Mouse (Mus musculus): Measurements from ENCODE around the gene Carmil1.

Carmil1 gene

DNA sequence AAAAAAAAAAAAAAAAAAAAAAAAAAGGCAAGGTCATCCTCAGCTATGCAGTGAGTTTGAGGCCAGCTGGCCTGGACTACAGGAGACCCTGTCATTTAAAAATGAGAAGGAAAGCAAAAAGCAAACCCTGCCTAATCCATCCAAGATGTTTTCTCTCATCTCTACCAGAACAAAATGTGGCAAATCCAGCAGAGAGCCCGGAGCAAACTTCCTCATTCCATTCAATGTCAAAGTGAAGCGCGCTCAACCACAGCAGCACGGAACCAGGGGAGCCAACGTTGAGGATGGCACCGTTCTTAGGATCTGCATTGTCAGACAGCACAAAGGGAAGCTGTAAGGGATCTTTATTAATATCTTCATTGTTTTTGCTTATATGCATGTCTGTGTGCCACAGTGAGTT, 22.8 kb downstream of the Carmil1 start:
- DNase-seq, result no peak

DNA sequence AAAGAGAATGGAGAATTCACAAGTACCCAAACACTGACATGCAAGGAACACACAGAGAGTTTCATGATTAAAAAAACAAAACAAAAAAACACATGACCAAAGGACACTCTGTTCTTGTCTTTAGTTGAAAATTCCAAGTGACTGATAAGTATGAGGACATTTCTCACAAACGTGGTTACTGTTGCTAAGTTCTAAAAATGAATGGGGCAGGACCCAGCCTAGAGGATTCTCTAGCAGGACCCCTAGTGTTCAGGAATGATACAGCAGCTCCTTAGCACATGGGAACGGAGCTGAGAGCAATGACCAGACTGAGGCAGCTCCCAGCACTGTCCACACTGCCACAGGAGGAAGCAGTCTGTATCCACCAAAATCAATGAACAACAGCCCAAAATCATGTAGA, 26.6 kb downstream of the Carmil1 start:
- peak; percentile 55 for DNase-seq

DNA sequence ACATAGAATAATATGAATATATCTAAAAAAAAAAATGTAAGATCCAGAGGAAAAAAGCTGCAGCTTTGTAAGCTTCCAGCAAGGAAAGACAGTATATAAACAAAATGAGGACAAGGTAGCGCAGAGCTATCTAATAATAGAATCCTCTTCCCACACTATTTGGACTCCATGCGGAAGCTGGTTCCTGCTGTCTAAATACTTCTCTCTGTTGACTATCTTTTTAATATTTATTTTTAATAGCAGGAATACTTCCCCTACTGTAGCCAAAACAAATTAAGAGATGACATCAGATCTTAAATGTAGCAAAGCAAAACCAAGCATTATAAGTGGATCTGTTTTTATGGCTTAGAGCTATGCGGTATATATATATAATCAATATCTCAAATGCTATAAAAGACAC, 27.0 kb downstream of the Carmil1 start:
- DNase-seq, result no peak

DNA sequence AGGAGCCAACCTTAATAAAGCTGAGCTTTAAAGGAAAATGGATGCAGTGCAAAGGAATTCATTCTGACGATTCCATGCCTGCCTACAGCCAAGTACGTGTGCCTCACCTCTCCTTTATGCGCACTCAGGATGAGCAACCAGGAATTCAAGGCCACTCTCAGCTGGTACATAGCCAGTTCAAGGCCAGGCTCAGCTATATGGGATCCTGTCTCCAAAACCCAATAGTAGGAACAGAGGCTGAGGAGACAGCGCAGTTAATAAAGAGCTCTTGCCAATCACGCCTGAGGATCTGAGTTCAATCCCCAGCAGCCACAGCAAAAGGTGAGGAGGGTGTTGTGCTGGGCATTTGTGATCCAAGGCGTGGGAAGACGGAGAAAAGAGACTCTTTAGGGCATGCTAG, 29.4 kb downstream of the Carmil1 start:
- DNase-seq, result no peak

DNA sequence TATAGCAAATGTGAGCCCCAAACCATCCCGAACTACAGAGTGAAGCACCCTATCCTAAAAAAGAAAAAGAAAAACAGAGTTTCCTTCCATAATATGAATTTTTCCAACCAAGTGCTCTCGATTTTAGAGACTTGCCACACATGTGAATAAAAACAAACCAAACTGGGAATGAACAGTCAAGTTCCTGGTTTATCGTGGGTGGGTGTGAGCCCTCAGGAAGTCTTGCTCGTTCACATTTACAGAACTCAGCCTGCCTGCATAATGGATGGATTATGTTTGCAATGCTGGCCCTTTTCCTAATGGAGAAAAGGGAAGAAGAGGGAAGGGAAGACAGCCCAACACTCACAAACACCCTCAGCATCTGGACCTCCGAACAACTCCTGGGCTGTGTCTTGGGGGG, 32.7 kb downstream of the Carmil1 start:
- DNase-seq, result no peak

DNA sequence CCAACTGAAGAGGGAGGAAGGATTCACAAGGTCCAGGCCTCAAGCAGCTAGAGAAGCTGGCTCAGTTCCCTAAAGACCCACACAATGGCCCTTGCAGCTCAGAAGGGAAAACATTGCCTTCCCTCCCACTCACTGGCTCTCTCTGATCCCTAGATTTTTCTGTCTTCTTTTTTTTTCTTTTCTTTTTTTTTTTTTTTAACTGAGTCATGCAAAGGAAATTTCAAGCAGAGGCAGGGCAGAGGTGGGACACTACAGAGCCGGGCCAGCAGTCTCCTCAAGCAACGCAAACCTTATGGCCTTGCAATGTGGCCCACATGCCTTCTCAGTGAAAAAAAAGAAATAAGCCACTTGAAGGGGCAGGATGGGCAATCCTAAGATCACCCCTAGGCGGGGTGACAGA, 33.2 kb downstream of the Carmil1 start:
- DNase-seq, result no peak

DNA sequence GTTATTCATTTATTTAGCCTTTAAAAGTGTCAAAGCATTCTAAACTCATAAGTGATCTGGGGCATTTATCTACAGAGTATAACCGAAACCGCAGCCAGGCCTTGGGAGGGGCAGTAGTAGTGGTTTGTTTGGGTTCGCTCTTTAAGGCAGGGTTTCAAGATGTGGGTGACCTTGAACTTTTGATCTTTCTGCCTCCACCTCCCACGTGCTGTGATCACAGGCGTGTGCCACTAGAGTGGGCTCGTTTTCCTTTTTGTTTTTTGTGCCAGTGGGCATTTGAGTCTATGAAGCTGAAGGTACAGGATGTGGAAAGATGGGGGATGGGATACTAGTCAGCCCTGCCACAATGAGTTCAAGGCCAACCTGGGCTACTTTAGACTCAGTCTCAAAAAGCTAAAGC, 34.3 kb downstream of the Carmil1 start:
- DNase-seq, result no peak

DNA sequence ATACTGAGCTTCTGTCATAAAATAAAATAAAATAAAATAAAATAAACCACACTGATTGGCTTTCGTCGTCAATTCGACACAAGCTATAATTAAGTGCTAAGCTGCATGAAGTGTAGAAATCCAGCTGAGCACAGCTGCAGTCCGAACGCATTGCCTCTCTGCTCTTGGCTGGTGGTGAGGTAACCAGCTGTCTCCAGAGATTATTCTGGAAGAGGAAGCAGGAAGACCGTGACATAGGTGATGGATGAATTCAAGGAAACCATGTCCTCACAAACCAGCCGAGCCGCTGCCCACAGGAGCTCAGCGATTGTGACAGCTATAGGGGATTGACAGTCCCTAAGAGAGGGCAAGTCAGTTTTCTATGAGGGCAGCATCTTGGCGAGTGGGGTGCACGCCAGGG, 36.0 kb downstream of the Carmil1 start:
- no peak for DNase-seq

DNA sequence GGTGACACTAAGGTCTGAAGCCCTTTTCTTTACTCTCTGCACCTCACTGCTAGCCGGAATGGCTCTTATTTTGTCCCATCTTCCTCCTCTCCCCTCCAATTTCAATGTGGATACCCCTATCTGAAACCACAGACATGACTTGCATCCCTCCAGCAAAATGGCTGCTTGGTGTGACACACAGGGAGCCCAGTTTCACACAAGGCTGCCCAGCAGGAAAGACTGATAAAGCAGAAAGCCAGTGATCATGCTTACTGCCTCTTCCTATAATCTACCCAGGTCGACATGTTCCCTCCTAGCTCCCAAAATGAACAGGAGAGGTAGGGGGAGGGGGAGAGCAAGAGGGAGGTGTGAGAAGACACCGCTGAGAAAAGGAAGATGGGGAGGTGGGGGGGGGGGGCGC, 36.6 kb downstream of the Carmil1 start:
- no peak for DNase-seq

DNA sequence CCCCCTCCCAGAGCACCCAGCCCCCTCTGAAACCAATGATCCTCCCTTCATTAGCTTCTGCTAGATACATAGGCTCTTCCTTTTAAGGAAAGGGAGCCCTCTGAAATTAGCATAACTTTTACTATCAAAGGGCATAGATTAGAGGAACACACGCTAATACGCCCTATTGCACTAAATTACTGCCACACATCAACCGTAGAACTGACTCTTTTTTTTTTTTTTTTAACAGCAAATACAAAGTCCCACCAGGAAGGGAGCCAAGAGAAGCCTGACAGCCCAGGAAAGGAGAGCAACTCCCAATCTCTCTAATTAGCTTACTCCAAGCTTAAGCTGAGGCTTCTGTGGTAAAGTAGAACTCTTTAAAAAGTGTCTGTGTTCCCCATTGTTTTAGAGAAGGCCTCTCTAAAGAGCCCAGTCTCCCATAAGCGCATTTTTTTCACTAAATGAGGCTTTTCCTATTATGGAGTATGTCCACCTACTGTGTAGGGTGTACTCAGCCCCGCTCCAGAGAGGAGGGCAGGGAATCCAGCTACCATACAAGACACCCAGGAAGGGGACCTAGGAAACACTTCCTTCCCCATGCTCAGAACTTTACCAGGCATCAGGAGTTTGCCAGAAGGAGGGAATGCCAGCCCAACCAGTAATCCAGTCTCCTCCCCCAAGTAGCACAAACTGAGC, 38.0 kb downstream of the Carmil1 start:
- peak; percentile 28 for DNase-seq

DNA sequence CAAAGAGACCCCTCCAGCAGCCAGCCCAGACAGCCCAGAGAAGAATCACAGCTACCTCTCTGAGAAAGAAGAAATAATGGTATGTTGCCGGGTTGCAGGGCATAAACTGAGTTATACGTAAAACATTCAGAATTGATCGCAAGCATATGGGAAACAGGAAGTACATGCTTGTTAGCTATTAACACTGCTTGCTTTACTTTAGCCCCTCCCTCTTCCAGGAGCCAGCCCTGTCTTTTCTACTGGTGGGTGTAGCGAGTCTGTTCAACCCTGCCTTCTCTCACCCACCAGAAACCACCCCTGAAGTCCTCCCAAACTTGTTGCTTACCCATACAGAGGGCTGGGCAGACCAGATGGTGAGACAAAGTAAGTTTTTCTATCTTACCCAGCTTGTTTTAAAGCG, 39.4 kb downstream of the Carmil1 start:
- DNase-seq, result no peak

DNA sequence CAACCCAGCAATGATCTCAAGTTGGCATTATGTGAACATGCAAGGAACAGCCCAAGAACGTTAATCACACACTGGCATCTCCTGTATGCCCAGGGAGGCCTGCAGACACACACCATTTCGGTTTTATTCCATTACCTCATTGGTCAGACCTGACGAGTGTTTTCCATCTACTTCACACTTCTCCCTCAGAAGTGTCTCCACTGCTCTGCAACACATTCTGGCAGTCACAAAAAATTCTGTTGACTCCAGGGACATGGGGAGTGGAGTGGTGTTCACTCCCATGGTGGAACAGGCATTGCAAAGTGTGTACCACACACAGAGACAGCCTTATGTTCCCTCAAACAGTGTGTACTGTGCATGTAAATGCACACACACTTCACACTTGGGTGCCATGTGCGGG, 40.2 kb downstream of the Carmil1 start:
- no peak for DNase-seq

DNA sequence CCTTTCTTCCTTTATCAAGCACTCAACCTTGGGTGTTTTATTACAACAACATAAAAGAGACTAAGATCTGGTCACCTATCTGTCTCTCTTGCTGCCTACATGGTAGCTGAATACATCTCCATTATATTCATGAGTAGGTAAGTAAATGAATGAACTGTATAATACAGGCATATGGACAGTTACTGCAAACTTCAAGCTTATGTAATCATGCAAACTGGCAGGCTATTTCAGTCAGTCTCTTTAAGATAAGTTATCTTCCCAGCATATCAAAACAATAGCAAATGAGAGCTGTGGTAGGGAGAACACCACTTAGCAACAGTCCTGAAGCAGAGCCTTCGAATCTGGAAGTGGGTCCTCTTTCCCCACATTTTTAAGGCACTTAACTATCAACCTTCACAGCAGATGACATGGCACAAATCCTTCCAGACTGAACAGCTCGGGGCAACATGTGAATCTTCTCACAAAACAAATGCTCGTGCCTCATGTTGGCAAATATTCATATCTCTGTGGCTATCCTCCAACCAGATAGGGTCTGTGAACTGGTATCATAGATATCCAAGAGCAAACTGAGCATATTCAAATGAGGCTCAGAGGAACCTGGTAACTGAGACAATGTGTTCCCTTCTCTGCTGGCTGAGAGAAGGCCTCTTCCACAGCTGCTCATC, 42.0 kb downstream of the Carmil1 start:
- no peak for DNase-seq

DNA sequence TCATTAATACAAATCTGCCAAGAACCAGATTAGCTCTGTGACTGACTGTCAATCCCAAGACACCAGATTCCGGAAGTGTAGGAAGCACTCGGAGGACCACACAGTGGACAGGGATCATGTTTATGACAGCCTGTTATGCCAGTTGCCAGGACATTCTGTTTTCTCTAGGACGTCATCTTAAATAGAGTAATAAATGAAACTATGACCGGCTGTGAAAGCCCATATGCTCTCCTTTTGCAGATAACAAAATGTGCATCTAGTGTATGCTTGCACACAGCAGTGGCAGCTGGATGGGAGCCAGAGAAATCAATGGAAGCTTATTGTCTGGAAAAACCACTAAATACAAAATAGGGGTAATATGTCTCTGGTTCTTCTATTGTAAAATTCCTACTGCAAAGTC, 43.9 kb downstream of the Carmil1 start:
- DNase-seq, result no peak

DNA sequence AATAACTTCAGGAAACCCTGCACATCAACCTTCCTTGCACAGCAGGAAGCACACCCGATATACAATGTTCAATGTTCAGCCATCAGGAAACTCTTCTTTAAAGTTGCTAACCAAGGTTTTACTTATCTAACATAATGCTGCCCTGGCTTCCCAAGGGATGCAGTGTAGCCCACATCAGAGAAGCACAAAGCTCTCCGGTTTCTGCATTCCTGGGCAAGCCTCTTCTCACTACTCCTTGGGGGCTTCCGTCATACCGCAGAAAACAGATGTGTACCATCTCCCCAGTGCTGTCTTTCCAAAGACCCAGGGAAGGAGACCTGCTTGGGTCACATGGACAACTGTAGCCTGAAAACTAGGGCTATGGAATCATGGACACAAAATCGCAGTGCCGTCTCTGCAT, 47.8 kb downstream of the Carmil1 start:
- no peak for DNase-seq

DNA sequence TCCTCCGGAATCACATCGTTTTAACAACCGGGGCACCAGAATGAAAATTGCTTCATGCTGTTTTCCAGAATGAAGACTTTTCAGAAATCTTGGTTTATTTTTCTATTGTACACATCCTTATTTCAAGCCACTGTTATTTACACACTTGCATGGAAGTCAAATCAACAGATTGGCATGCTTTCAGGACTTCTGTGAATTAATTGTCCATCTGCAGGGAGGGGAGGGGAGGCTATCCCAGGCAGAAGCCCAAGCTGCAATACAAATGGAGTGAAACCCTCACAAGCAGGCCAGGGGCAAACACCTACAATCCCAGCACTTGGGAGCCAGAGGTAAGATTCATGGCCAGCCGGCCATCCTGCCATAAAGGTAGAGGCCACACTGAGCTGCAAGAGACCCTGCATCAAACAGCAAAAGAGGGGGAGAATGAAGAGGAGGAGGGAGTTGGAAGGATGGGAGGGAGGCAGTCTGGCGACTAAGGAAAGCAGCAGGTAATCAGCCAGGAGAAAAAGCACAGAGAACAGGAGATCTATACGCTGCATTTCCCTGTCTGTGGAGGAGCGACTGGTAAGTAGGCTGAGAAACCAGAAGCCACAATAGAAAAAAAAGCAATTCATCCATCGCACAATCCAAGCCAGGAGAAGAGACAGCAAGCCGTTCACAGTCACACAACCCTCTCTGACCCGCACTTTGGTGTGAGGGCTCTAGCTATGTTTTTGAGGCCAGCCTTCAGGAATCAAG, 48.7 kb downstream of the Carmil1 start:
- no peak for DNase-seq

DNA sequence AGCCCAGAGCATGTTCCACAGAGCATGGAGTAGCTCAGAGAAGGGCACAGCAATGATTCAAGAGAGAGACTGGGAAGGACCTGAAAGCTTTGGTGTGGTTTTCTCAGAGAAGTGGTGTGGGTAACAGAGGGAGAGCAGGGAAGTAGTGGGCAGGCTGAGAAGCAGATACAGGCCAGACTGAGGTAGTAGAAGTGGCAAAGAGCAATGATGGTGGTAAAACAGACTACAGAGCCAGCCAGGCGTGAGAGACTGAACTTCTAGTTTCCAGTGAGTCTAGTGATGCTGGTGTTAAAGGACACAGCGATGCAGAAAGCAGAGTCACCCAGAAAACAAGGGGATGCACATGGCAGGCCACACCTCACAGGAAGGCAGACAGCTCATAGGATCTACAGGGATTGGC, 49.4 kb downstream of the Carmil1 start:
- no peak for DNase-seq

DNA sequence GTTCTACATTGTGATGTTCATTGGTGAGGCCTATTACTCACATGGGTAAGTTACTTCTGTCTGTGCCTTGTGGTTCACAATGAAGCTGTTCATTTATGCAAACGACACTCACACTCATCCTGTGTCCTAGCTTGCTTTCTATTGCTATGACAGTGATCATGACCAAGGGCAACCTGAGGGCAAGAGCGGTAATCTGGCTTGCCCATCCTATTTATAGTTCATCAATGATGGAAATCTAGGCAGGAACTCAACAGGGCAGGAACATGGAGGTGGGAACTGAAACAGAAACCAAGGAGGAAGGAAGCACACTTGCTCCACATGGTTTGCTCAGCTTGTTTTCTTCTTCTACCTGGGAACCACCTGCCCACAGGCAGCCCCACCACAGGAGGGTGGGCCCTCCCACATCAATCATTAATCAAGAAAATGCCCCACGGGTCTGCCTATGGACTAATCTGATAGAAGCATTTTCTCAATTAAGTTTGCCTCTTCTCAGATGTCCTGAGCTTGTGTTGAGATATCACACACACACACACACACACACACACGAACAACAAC, 50.0 kb downstream of the Carmil1 start:
- no peak for DNase-seq

DNA sequence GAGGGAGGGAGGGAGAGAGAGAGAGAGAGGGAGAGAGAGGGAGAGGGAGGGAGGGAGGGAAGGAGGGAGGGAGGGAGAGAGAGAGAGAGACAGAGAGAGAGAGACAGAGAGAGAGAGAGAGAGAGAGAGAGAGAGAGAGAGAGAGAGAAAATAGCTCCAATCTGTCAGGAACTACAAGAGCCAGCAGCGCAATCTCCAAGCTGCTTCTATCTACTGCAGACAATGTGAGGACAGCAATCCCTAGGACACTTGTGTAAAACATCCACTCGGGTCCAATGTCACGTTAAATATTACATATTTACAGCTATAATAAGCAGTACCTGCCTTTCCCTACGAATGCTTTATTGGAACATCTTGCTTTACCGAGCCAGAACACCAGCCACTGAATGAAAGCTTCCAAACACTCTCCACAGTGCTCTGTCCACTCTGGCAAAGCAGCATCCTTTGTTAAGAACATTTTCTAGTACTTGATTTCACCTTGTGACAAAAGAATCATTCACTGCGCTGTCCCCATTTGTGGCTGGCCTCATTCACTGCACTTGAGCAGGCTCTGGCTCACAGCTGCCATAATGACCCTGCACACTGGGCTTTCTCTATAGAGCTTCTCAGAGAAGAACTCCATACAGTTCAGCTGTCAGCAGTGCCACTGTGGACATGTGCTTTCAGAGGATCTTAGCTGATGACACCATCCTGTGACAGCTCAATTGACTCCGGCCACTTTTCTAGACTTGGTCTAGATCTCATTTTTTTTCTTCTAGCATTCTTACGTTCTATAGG, 57.0 kb downstream of the Carmil1 start:
- DNase-seq, result peak; percentile 56

DNA sequence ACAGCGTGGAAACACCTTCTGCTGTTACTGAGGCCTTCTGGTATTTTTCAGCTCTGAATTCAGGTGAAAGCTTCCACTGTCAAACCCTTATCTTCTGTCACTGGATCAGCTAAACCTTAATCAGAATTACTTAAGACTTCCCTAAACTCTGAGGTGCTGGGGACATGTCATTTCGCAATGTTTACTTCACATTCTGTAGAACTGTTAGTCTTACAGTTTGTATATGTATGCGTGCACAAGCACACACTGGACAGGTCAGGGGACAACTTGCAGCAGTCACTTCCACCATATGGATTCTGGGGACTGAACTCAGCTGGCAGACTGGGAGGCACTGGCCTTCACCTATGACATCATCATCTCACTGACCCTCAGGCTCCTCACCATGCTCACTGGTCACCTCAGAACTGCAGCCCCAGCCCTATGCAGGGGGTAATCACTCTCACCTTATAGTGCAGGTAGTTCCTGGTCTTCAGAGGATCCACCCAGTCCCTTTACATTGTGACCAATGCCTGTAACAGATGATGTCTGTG, 60.1 kb downstream of the Carmil1 start:
- no peak for DNase-seq

DNA sequence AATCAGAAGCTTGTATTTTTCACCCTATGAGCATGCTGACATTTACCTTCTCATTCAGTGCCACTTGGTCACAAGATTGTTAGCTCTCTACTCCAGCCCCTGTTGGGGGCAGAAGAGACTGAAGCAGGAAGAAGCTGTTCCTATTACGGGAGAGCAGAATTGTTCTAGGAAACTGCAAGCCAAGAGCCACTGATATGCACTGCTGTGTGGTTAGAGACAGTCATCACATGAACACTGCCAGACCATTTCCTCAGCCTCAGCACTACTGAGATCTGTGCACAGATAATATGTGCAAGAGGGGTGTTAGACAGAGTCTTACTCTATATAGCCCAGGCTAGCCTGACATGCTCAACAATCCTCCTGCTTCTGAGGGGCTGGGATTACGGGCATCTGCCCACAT, 69.4 kb downstream of the Carmil1 start:
- no peak for DNase-seq

DNA sequence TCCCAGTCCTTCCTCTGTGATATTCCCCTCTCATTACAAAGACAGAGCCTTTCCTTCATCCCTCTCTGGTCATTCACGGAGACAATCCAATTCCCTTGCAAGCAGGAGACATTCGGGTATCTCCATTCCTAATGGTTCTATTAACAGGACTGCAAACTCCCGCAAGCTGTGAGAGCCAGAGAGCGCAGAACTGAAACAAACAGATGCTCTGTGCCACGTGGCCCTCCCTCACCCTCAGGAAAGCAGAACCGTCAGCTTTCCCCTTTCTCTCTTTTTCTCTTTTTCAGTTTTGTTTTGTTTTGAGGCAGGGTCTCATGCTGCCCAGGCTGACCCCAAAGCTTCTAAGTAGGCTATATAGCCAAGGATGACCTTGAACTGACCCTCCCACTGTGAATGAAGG, 74.5 kb downstream of the Carmil1 start:
- DNase-seq, result no peak

DNA sequence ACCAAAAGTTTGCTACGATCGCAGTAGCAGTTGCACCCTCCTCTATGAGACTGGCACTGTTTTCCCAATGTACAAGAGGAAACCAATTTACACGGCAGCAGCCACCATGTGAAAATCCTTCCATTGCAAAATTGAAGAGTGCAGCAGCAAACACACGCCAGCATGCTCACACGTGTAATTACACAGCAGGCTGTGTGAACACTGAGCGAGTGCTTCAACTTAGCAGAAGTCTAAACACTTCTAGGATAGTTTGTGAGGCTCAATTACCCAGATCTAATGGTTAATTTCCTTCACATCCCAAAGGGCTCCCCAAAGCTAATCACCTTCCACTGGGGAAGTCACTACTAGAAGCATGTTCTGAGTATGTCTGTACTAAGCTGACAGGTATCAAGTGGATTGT, 78.3 kb downstream of the Carmil1 start:
- no peak for DNase-seq

All from retina, postnatal 1 day (tissue).